Mouse (Mus musculus) myocyte (in vitro differentiated cells): ENCODE results near the gene Elmsan1. TPM values are rescaled to one million over a fixed set of nuclear protein-coding genes. Genes with fewer than 3 reads are reported as not detected.

Experiments used
- H3K27me3 ChIP-seq: one replicate; pipeline ENCODE4 v1.6.1; 2011; ENCODE audit not compliant: control insufficient read depth, insufficient read depth, insufficient read length
- H3K36me3 ChIP-seq: one replicate; pipeline ENCODE4 v1.6.1; 2011; ENCODE audit not compliant: control insufficient read depth, insufficient read depth
- H3K4me2 ChIP-seq: one replicate; pipeline ENCODE4 v1.6.1; 2011; ENCODE audit warnings: low read depth, control low read depth
- H3K4me3 ChIP-seq: one replicate; pipeline ENCODE4 v1.5.1; 2011; ENCODE audit warnings: mild to moderate bottlenecking, control low read depth, moderate library complexity
- H3K79me2 ChIP-seq: one replicate; pipeline ENCODE4 v1.6.1; 2011; ENCODE audit not compliant: control insufficient read depth, insufficient read depth
- H3ac ChIP-seq: one replicate; pipeline ENCODE4 v1.6.1; 2011; ENCODE audit not compliant: control insufficient read depth, insufficient read length
- CEBPB ChIP-seq: IDR thresholded peaks from 2 replicates; pipeline ENCODE4 v1.6.1; 2011; ENCODE audit warnings: mild to moderate bottlenecking, moderate library complexity; ENCODE audit not compliant: poor library complexity, insufficient read depth, severe bottlenecking
- E2F4 ChIP-seq: IDR thresholded peaks from one replicate; pipeline ENCODE4 v1.6.1; 2011; ENCODE audit warnings: mild to moderate bottlenecking, control low read depth, moderate library complexity; ENCODE audit not compliant: insufficient read depth
- MAX ChIP-seq: IDR thresholded peaks from one replicate; pipeline ENCODE4 v1.6.1; 2011; ENCODE audit warnings: low read depth, mild to moderate bottlenecking, control low read depth
- MYOD1 ChIP-seq, 3 experiments: IDR thresholded peaks; one replicate each; pipeline ENCODE4 v1.6.1; 2011; ENCODE audit warnings: control low read depth in 2 of 3, low read depth in 2 of 3, mild to moderate bottlenecking in 2 of 3, moderate library complexity in 1 of 3; ENCODE audit not compliant: insufficient read length in 2 of 3, control insufficient read depth in 1 of 3
- MYOG ChIP-seq, 3 experiments: IDR thresholded peaks; one replicate each; pipeline ENCODE4 v1.6.1; 2011; ENCODE audit warnings: control low read depth in 2 of 3, low read depth in 2 of 3, mild to moderate bottlenecking in 2 of 3; ENCODE audit not compliant: insufficient read length in 2 of 3, control insufficient read depth in 1 of 3, insufficient read depth in 1 of 3
- POLR2A ChIP-seq: IDR thresholded peaks from one replicate; pipeline ENCODE4 v1.6.1; 2011; ENCODE audit warnings: low read depth, mild to moderate bottlenecking, control low read depth, moderate library complexity; ENCODE audit not compliant: insufficient read length
- POLR2AphosphoS2 ChIP-seq: IDR thresholded peaks from one replicate; pipeline ENCODE4 v1.6.1; 2011; ENCODE audit warnings: low read depth, control low read depth; ENCODE audit not compliant: insufficient read length
- REST ChIP-seq: IDR thresholded peaks from one replicate; pipeline ENCODE4 v1.6.1; 2011; ENCODE audit warnings: mild to moderate bottlenecking, control low read depth, moderate library complexity; ENCODE audit not compliant: insufficient read depth, insufficient read length
- SRF ChIP-seq: IDR thresholded peaks from one replicate; pipeline ENCODE4 v1.6.1; 2011; ENCODE audit warnings: low read depth; ENCODE audit not compliant: control insufficient read depth, insufficient read length
- TCF12 ChIP-seq: IDR thresholded peaks from one replicate; pipeline ENCODE4 v1.6.1; 2011; ENCODE audit warnings: mild to moderate bottlenecking, control low read depth; ENCODE audit not compliant: poor library complexity, insufficient read depth, severe bottlenecking
- TCF3 ChIP-seq: IDR thresholded peaks from one replicate; pipeline ENCODE4 v1.6.1; 2011; ENCODE audit warnings: low read depth, control low read depth; ENCODE audit not compliant: insufficient read length
- USF1 ChIP-seq: IDR thresholded peaks from one replicate; pipeline ENCODE4 v1.6.1; 2011; ENCODE audit warnings: low read depth, mild to moderate bottlenecking, control low read depth, moderate library complexity
- polyA plus RNA-seq: library from polyadenylated mRNA; unstranded; fragments of >200 nt; fragmentation: generic; extraction: Trizol; gene quantifications from one replicate; pipeline ENCODE4 v1.2.1, GENCODE M21; 2012; ENCODE audit warnings: missing spikeins

Gene Elmsan1
- polyA plus RNA-seq, 1 experiment, result 13.7 TPM

- H3K79me2 ChIP-seq, result peaks cover 29% of the 10 kb centered on the region
- no peaks in the 10 kb centered on the region for H3K27me3 ChIP-seq
- H3ac ChIP-seq, result no peak overlapping the region
- peaks cover 34% of the 10 kb centered on the region for H3K36me3 ChIP-seq
- no peak overlapping the region for H3K4me3 ChIP-seq
- TF ChIP-seq SRF, result no peak
- no peak for TF ChIP-seq POLR2AphosphoS2
- TF ChIP-seq MAX, result no peak
- no peak for TF ChIP-seq USF1
- no peak for TF ChIP-seq POLR2A
- TF ChIP-seq E2F4, result no peak
- no peak for TF ChIP-seq TCF12
- TF ChIP-seq REST, result no peak
- TF ChIP-seq TCF3, result no peak
- no peak overlapping the region for H3K4me2 ChIP-seq
Measured at GRCm38 (mm10) chr12:84161116-84161515, 57.6 kb downstream of the Elmsan1 start.

GRCm38 (mm10) chr12:84160491-84160890 is 58.2 kb downstream of the Elmsan1 start:
- TF ChIP-seq MAX (no peak), POLR2A (no peak), MYOG (IDR thresholded peaks at IDR 0.05; ENCODE audit: control insufficient read depth in 1 of 3, insufficient read depth in 1 of 3, insufficient read length in 2 of 3, low read depth in 2 of 3) (no peak), USF1 (no peak), MYOD1 (IDR thresholded peaks at IDR 0.05; ENCODE audit: control insufficient read depth in 1 of 3, insufficient read length in 2 of 3, low read depth in 2 of 3) (no peak), TCF3 (no peak), TCF12 (no peak), E2F4 (no peak), REST (no peak), POLR2AphosphoS2 (no peak)
- Histone ChIP-seq H3K27me3 (no peaks in the 10 kb centered on the region), H3K4me2 (no peak overlapping the region), H3K79me2 (peaks cover 24% of the 10 kb centered on the region), H3ac (no peak overlapping the region), H3K4me3 (no peak overlapping the region), H3K36me3 (peaks cover 36% of the 10 kb centered on the region)

DNA sequence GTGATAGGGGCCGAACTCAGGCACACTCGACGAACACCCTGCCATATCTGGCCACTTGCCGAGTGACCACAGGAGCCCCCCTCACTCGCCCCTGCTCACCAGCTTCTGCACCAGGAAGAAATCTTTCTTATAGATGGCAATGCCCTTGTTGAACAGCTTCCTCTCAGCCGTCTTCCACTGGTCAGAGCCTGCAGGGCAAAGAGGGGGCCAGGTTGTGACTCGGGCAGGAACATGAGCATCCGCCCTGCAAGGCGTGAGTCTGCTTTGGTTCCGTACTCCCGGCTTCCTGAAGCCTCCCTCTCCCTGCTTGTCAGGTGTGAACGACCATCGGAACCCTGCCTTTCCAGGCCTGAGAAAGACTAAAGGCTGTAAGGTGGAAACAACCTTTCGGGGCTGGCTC is 60.5 kb downstream of the Elmsan1 start:
- Histone ChIP-seq H3K4me2 (no peak overlapping the region), H3K36me3 (peaks cover 40% of the 10 kb centered on the region), H3K27me3 (no peaks in the 10 kb centered on the region), H3K79me2 (peaks cover 4% of the 10 kb centered on the region), H3K4me3 (no peak overlapping the region), H3ac (no peak overlapping the region)
- TF ChIP-seq MYOG (IDR thresholded peaks at IDR 0.05; ENCODE audit: control insufficient read depth in 1 of 3, insufficient read depth in 1 of 3, insufficient read length in 2 of 3, low read depth in 2 of 3), result no peak
- TF ChIP-seq REST, result no peak
- no peak for TF ChIP-seq TCF3
- no peak for TF ChIP-seq MYOD1 (IDR thresholded peaks at IDR 0.05; ENCODE audit: control insufficient read depth in 1 of 3, insufficient read length in 2 of 3, low read depth in 2 of 3)
- no peak for TF ChIP-seq CEBPB
- TF ChIP-seq TCF12, result no peak
- TF ChIP-seq USF1, result no peak
- TF ChIP-seq POLR2AphosphoS2, result no peak
- no peak for TF ChIP-seq MAX

DNA sequence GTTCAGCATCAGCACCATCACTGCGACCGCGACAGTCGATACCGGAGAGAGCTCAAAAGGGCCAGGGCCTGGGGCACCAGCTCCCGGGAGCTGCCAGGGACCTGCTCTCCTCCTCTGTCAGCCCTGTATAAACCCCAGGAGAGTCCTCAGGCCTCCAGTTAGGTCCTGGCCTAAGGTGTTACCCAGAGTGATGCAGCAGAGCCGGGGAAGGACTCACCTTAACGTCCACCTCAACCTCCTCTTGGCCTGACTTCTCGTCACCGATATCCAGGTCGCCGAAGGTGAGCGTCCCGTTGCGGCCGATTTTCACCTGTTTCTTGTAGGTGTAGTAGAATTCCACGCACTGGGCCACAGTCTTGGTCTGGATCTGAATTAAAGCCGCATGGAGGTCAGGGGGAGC is 62.5 kb downstream of the Elmsan1 start:
- no peak overlapping the region for H3K4me3 ChIP-seq
- H3K27me3 ChIP-seq, result no peaks in the 10 kb centered on the region
- peaks cover 37% of the 10 kb centered on the region for H3K36me3 ChIP-seq
- H3K4me2 ChIP-seq, result no peak overlapping the region
- TF ChIP-seq TCF12 (no peak), POLR2A (no peak), MYOD1 (IDR thresholded peaks at IDR 0.05; ENCODE audit: control insufficient read depth in 1 of 3, insufficient read length in 2 of 3, low read depth in 2 of 3) (no peak), SRF (no peak), REST (no peak), MYOG (IDR thresholded peaks at IDR 0.05; ENCODE audit: control insufficient read depth in 1 of 3, insufficient read depth in 1 of 3, insufficient read length in 2 of 3, low read depth in 2 of 3) (no peak), POLR2AphosphoS2 (no peak), CEBPB (no peak), MAX (no peak), USF1 (no peak), TCF3 (no peak)
- H3K79me2 ChIP-seq, result no peaks in the 10 kb centered on the region
- H3ac ChIP-seq, result no peak overlapping the region

DNA sequence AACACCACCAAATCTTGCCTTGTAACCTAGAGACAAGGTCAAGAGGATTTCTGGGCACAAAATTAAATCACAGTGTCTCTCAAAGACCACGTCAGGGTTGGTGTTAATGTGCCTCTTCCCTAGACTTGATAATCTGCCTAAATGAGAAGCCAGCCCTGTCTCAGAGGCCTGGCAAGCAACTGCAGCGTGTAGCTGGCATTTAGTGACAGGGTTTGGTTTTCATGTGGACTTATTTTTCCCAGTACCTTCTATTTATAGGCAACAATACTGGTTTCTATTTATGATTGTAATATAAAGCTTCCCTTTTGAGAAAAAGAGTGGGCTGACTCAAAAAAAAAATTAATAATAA is 63.2 kb downstream of the Elmsan1 start:
- H3K79me2 ChIP-seq, result no peaks in the 10 kb centered on the region
- H3K27me3 ChIP-seq, result no peaks in the 10 kb centered on the region
- no peak for TF ChIP-seq MAX
- TF ChIP-seq USF1, result no peak
- TF ChIP-seq CEBPB, result no peak
- TF ChIP-seq E2F4, result no peak
- TF ChIP-seq REST, result no peak
- TF ChIP-seq SRF, result no peak
- TF ChIP-seq MYOD1 (IDR thresholded peaks at IDR 0.05; ENCODE audit: control insufficient read depth in 1 of 3, insufficient read length in 2 of 3, low read depth in 2 of 3), result peak in 1 of 3 experiments; percentile 24
- H3K4me3 ChIP-seq, result no peak overlapping the region
- peaks cover 37% of the 10 kb centered on the region for H3K36me3 ChIP-seq
- no peak overlapping the region for H3ac ChIP-seq
- H3K4me2 ChIP-seq, result peak overlapping the region; percentile 46
